Mouse (Mus musculus) lung, embryonic 14.5 days (tissue): ENCODE data around the gene Lyg1. TPM values are rescaled to one million over a fixed set of nuclear protein-coding genes. Genes with fewer than 3 reads are reported as not detected.

Experiments
- ATAC-seq: fragments of 200-750 bp; cut with Nextera tagmentation; 2 replicates; pipeline ENCODE4 v1.8.0; 2017; ENCODE audit warnings: mild to moderate bottlenecking, moderate TSS enrichment, moderate library complexity; ENCODE audit not compliant: insufficient read depth
- DNase-seq: peaks from one replicate; pipeline ENCODE4 v3.0.0-alpha.2; 2015
- H3K27ac ChIP-seq: fragments of 300-500 bp; sonication (generic); 2 replicates; pipeline ENCODE4 v1.5.1; 2014; ENCODE audit warnings: low read depth, mild to moderate bottlenecking, moderate library complexity
- H3K27me3 ChIP-seq: fragments of 300-500 bp; sonication (generic); 2 replicates; pipeline ENCODE4 v1.6.1; 2014; ENCODE audit warnings: low read length, control low read depth; ENCODE audit not compliant: insufficient read depth
- H3K36me3 ChIP-seq: fragments of 300-500 bp; sonication (generic); 2 replicates; pipeline ENCODE4 v1.6.1; 2014; ENCODE audit warnings: control low read depth; ENCODE audit not compliant: insufficient read depth
- H3K4me1 ChIP-seq: fragments of 300-500 bp; sonication (generic); 2 replicates; pipeline ENCODE4 v1.6.1; 2014; ENCODE audit warnings: antibody characterized with exemption, control low read depth; ENCODE audit not compliant: insufficient read depth
- H3K4me2 ChIP-seq: fragments of 300-500 bp; sonication (generic); 2 replicates; pipeline ENCODE4 v1.6.1; 2014; ENCODE audit warnings: mild to moderate bottlenecking
- H3K4me3 ChIP-seq: fragments of 300-500 bp; sonication (generic); 2 replicates; pipeline ENCODE4 v1.5.1; 2014; ENCODE audit warnings: low read depth, low read length
- H3K9ac ChIP-seq: fragments of 300-500 bp; sonication (generic); 2 replicates; pipeline ENCODE4 v1.6.1; 2014
- H3K9me3 ChIP-seq: fragments of 300-500 bp; sonication (generic); 2 replicates; pipeline ENCODE4 v1.6.1; 2016; ENCODE audit warnings: low read depth, low read length, control low read depth
- CTCF ChIP-seq: IDR thresholded peaks from 2 replicates; pipeline ENCODE4 v1.5.1; 2016; ENCODE audit warnings: antibody characterized with exemption, low read depth
- WGBS: fragments of 180-500 bp; shearing (Covaris S2); extraction: QIAGEN DNeasy Blood & Tissue Kit; methylation state at CpG from one replicate; pipeline ENCODE4 v1.1.7; 2014; 5-methylcytosine and 5-hydroxymethylcytosine counted together
- polyA plus RNA-seq: library from polyadenylated mRNA; unstranded; fragments of >200 nt; fragmentation: Nextera tagmentation; extraction: Ambion mirVana; gene quantifications from 2 replicates; pipeline ENCODE4 v1.2.1, GENCODE M21; 2014

Lyg1 gene
- polyA plus RNA-seq, 1 experiment from 2014 or later, result not detected

DNA sequence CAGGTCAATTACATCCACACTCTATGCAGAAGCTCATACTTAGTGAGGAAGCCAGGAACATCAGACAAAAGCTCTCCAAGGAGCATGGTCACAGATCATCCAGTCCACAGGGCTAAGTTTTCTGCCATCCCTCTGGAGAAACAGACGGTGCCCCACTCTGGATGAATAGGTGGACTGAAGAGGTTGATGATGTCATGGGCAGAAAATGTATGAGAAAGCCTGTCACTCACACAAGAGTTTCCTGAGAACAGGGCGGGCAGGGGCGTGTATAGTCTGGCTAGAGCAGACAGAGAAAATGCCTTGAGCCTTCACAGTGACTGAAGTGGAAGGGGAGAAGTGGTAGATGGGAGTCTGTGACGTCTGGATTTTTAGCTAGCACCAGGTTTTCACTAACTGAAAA lies 14.0 kb upstream of the Lyg1 start:
- no peaks in the 10 kb centered on the region for H3K36me3 ChIP-seq
- no peak for TF ChIP-seq CTCF
- peak; percentile 67 for DNase-seq
- no peaks in the 10 kb centered on the region for H3K9me3 ChIP-seq
- H3K4me3 ChIP-seq, result no peak overlapping the region
- WGBS, result 47% methylated on average over 4 of the region's 4 CpGs
- no peaks in the 10 kb centered on the region for H3K27me3 ChIP-seq
- ATAC-seq, result peak; percentile 82
- 0 out of 2 replicates have a peak overlapping the region, but pooled peaks have one; percentile 1 for H3K27ac ChIP-seq
- H3K4me1 ChIP-seq, result no peaks in the 10 kb centered on the region
- H3K4me2 ChIP-seq, result no peak overlapping the region
- H3K9ac ChIP-seq, result no peak overlapping the region

DNA sequence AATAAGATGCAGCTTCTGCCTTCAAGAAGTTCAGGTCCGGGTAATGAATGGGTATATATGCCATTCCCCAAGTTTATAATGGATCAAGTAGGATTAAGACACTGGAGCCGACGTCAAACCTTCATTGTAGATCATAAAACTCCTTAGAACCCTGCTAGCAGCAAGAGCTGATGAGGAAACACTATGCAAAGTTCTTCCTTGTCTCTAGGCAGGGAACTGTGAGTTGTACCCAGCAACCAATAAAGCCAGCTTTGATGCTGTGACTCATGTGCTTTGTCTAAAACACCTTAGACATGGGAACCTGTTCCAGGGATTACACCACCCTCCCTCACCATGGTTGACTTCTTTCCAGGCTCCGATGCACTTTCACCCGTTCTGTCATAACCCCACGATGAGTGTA lies 11.2 kb upstream of the Lyg1 start:
- H3K27ac ChIP-seq, result no peak overlapping the region
- no peaks in the 10 kb centered on the region for H3K36me3 ChIP-seq
- no peak overlapping the region for H3K4me3 ChIP-seq
- TF ChIP-seq CTCF, result no peak
- ATAC-seq (no peak), DNase-seq (no peak)
- H3K4me2 ChIP-seq, result no peak overlapping the region
- no peaks in the 10 kb centered on the region for H3K27me3 ChIP-seq
- H3K9me3 ChIP-seq, result no peaks in the 10 kb centered on the region
- H3K4me1 ChIP-seq, result no peaks in the 10 kb centered on the region
- WGBS, result 85% methylated on average over 6 of the region's 6 CpGs
- no peak overlapping the region for H3K9ac ChIP-seq

DNA sequence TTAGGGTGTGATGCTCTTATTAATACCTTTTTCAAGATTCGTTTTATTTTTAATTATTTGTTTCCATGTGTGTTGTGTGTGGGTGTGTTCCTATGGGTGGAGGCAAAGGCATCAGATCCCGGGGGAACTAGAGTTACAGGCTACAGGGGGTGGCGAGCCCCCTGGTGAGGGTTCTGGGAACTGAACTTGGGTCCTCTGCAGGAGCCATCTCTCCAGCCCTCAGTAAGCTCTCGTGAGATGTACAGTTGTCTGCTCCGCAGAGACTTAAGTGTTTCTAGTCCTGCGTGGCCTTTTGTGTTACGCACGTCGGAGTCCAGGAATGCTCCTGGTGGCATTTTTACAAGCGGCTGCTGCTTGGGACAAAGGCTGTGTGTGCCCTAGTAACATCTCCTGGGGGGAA lies 8.0 kb upstream of the Lyg1 start:
- Histone ChIP-seq H3K27ac (no peak overlapping the region), H3K4me2 (no peak overlapping the region), H3K4me1 (no peaks in the 10 kb centered on the region), H3K9ac (no peak overlapping the region), H3K9me3 (no peaks in the 10 kb centered on the region), H3K36me3 (no peaks in the 10 kb centered on the region), H3K4me3 (no peak overlapping the region), H3K27me3 (no peaks in the 10 kb centered on the region)
- peak; percentile 37 for TF ChIP-seq CTCF
- WGBS, result 58% methylated on average over 10 of the region's 10 CpGs
- ATAC-seq, result 0 out of 2 replicates have a peak, but pooled peaks have one; percentile 41
- DNase-seq, result peak; percentile 25

DNA sequence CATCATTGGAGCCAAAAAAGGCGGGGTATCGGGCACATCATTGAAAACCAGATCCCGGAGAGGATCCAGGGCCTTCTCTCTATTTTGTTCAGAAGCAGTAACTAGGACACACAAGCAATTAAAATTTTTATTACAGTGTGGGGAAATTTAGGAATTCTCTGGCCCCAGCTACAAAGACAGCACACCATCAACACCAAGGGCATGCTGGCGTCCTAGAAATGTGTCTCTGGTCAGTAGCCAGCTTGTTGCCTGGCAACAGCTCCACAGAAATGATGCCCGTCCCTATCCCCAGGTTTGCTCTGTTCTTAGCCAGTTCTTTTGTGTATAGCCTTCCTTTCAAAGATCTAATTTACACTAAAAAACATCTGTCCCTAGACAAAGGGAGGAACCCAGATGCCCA lies 1.9 kb upstream of the Lyg1 start:
- H3K9ac ChIP-seq, result no peak overlapping the region
- ATAC-seq (no peak; the same call in 1 of the 2 replicates), DNase-seq (peak; percentile 35)
- no peaks in the 10 kb centered on the region for H3K9me3 ChIP-seq
- H3K27me3 ChIP-seq, result no peaks in the 10 kb centered on the region
- TF ChIP-seq CTCF, result no peak
- no peaks in the 10 kb centered on the region for H3K36me3 ChIP-seq
- 71% methylated on average over 5 of the region's 5 CpGs for WGBS
- peaks cover 8% of the 10 kb centered on the region for H3K4me1 ChIP-seq
- H3K4me3 ChIP-seq, result no peak overlapping the region
- H3K4me2 ChIP-seq, result no peak overlapping the region
- H3K27ac ChIP-seq, result no peak overlapping the region

DNA sequence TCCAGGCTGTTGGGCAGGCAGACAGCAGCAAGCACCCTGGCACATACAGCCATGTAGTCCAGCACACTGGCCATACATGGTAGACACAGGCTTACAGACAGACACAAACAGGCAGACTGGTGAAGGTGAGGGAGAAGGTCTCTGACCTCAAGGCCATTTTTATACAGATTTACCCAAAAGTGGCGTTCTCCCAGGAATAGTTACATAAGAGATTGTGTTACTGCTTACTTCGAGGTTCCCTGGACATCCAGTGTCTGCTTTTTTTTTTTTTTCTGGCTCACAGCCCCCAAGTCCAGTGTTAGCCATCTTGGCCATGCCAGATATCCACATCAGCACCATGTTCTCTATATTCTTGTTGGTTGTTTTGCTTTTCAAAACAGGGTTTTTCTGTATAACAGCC lies 957 bp upstream of the Lyg1 start:
- Histone ChIP-seq H3K4me1 (peaks cover 8% of the 10 kb centered on the region), H3K27me3 (no peaks in the 10 kb centered on the region), H3K36me3 (no peaks in the 10 kb centered on the region), H3K27ac (no peak overlapping the region), H3K4me2 (no peak overlapping the region), H3K4me3 (no peak overlapping the region), H3K9ac (no peak overlapping the region), H3K9me3 (no peaks in the 10 kb centered on the region)
- DNase-seq (no peak), ATAC-seq (no peak)
- WGBS, result 67% methylated on average over 2 of the region's 2 CpGs
- no peak for TF ChIP-seq CTCF

DNA sequence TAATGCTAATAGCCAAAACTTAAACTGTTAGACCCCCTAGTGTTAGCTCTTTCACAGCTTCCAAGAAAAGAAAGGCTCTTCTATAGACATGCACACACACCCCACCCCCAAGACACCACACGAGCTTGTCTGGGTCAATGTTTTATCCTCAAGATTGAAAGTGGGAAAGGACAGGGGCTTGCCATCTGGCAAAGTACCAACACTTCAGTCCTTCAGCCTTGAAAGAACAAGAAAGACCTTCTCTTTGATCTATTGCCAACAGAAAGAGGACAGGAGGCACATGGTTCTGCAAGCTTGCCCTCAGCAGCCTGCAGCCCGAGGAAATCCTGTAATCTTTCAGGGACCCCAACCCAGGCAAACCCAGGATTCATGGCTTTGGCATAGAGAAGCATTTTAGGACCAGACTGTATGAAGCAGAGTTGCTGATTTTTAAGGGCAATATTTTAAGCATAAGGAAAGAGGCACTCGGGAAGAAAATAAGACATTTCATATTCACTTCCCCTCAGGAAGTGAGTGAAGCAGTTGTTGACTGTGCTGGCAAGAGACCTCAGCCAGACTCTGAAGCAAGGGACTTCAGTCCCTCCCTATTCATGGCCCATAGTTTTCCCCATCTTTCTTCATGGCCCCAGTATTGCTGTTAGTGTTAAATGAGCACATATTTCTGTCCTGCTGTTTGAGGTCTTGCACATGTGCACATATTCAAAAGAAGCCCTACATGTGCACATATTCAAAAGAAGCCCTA lies 698 bp downstream of the Lyg1 start:
- no peak overlapping the region for H3K4me3 ChIP-seq
- no peak overlapping the region for H3K9ac ChIP-seq
- DNase-seq, result peak; percentile 92
- peaks cover 8% of the 10 kb centered on the region for H3K4me1 ChIP-seq
- H3K36me3 ChIP-seq, result no peaks in the 10 kb centered on the region
- no peaks in the 10 kb centered on the region for H3K9me3 ChIP-seq
- ATAC-seq, result peak; percentile 93
- no peaks in the 10 kb centered on the region for H3K27me3 ChIP-seq
- peak overlapping the region; percentile 29; the same call in 1 of the 2 replicates for H3K4me2 ChIP-seq
- WGBS, result 10% methylated on average over 3 of the region's 3 CpGs
- peak; percentile 19; the same call in 1 of the 2 replicates for TF ChIP-seq CTCF
- peak overlapping the region; percentile 72 for H3K27ac ChIP-seq

DNA sequence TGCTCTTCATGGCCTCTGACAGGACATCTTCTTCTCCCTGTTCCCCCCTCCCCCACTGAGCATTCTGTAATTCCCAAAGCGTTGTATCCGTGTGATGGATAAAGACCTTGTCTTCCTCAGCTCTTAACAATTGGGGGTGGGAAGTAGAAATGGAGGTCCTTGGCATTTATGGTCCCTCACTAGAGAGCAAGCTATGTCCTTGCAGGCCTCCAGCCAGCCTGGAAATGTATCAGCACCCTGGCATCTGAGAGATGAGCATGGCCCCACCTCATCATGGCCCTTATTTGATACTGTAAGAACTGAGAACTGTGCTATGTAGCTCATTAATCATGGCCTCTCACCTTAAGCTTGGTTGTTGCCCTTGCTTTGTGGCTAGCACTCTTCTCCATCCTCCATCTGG lies 2.3 kb downstream of the Lyg1 start:
- 85% methylated on average over 2 of the region's 2 CpGs for WGBS

More for the DNA sequence above, 2.3 kb downstream of the Lyg1 start:
- Histone ChIP-seq H3K4me3 (no peak overlapping the region), H3K4me2 (no peak overlapping the region), H3K4me1 (peaks cover 8% of the 10 kb centered on the region), H3K36me3 (no peaks in the 10 kb centered on the region), H3K9me3 (no peaks in the 10 kb centered on the region), H3K27me3 (no peaks in the 10 kb centered on the region), H3K27ac (no peak overlapping the region), H3K9ac (no peak overlapping the region)
- no peak for DNase-seq
- no peak for TF ChIP-seq CTCF
- no peak for ATAC-seq
